Mouse (Mus musculus) layer of hippocampus, adult 11-12 months (tissue): ENCODE results near the gene Rergl.

ENCODE experiments used
- DNase-seq: peaks from one replicate; pipeline ENCODE4 v3.0.0; 2022; ENCODE audit warnings: low spot score

Rergl gene

GRCm38 (mm10) chr6:139501876-139502275 is at the start of gene Rergl:
Gene Rergl (minus strand): TSS chr6:139501976.
- no peak for DNase-seq

DNA sequence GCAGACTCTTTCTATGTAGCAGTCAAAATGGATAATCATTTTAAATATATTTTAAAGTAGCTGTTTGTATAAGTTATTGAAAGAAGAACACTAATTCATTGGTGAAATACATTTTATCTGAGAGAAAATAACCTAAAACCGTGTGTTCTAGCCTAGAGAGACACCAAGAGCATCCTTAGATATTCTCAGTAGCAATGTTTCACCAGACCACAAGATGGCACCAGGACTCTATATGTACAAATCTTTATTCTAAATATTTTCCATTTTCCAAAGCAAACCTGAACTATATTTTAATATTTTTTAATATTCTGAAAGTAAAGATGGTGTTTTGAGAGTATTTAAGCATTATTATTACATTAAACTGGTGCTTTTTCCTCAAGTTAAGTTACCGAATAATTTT is 36.7 kb upstream of the Rergl start:
- no peak for DNase-seq

DNA sequence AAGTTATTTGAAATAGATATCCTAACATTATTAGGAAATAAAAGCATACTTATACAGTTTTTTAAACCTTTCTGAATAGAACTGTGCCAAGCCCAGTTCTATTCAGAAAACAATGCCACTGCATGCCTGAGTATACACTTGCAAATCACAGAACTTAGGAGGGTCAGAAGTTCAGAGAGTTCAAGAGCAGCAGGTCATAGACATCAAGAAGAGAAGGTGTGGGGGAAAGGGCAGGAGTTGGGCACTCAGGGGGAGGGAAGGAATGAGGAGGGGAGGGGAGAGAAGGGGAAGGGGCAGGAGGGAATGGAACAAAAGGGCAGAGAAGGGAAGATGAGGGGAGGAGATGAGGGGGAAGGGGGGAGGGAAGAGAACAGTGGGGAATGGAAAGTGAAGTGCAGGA is 23.6 kb upstream of the Rergl start:
- no peak for DNase-seq

DNA sequence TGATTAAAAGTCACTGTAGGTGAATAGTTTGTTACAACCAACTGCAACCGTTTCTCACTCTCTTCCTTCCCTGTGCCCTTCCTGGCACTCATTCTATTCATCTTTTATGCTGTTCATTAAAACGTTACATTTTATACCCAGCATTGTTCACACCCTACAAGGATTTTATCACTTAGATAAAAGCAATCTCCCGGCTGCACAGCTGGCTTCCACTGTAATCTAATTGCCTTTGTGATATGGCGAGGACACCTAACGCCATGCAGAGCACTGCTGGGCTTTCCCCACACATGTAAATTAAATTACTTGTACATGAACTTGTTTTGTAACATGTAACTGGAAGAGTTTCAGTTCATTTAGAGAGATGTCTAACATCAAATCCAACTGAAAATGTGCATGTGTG is 22.5 kb upstream of the Rergl start:
- no peak for DNase-seq

GRCm38 (mm10) chr6:139514938-139515510 is 13.2 kb upstream of the Rergl start:
- DNase-seq, result no peak

DNA sequence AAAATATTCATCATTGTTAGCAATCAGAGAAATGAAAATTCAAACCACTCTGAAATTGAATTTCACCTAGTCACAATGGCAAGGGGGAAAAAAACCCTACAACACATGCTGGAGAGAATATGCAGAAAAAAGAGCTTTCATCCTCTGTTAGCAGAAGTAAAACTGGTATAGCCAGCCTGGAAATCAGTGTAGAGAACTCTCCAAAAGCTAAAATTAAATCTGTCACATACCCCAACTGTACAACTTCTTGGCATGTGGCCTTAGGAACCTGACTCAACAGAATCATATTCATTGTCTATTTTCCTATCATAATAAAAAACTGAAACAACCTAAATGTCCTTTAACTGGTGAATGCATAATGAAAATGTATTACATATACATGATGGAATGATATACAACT is 22.0 kb downstream of the Rergl start:
- DNase-seq, result peak; percentile 6

DNA sequence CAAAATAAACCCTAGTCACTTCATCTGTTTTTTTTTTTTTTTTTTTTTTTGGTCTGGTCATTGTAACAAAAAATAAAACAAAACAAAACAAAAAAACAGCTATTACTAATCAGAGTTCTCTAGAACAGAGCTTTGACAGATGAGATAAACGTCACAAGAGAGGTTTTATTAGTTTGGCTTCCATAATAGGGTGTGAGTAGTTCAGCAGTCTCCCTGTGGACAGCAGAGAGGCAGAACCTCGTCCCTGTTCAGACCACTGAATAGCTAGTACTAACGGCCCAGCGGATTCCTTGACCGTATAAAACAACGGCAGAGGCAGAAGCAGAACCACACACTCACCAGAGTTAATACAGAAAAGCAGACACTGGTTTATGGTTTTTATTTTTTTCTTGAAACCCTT is 36.8 kb downstream of the Rergl start:
- DNase-seq, result no peak

- no peak for DNase-seq
These were observed 37.5 kb downstream of the Rergl start for GRCm38 (mm10) chr6:139464292-139464691.

DNA sequence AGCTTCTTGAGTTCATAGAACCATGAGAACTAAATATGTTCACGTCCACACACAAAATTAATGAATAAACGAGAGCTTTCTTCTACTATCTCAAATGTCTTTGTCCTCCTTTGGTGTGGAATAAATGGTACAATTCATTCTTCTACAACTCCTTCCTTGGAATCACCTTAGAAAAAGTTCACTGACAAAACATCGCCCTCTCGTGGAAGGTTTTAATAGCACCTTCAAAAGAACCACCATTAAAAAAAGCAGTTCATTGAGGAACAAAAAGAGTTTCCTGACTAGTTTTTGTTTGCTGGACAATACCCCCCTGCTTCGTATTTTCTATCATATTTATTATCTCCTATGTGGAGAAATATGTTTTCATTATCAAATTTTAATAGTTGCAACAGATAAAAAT is 40.7 kb downstream of the Rergl start:
- peak; percentile 37 for DNase-seq

GRCm38 (mm10) chr6:139460470-139460869 is 41.3 kb downstream of the Rergl start:
- DNase-seq, result no peak

DNA sequence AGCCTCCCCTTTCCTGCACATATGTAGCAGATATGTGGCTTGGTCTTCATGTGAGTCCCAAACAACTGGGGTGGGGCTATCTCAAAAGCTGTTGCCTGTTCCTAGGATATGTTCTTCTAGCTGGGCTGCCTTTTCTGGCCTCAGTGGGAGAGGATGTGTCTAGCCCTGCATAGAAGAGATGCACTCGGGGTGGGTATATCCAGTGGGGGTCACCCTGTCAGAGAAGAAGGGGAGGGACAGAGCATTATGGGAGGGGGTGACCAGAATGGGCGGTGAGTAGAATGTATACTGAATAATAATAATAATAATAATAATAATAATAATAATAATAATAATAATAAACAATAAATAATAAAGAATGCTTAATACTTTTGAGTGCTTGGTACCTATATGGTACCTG is 57.8 kb downstream of the Rergl start:
- no peak for DNase-seq
